Mouse (Mus musculus): ENCODE results near the gene Ihh.
A peak's percentile ranks its signal among the peaks of the same experiment; 100 is the strongest.

- TF ChIP-seq POLR2A (IDR thresholded peaks at IDR 0.05; ENCODE audit: insufficient read depth, low read length), result no peak
- peak; percentile 7 for TF ChIP-seq CTCF (IDR thresholded peaks at IDR 0.05; ENCODE audit: low read depth, low read length)
- TF ChIP-seq EP300 (IDR thresholded peaks at IDR 0.05; ENCODE audit: insufficient read depth, low read depth, low read length), result no peak
Observed at GRCm38 (mm10) chr1:74924464-74924863, 27.0 kb downstream of the Ihh start.

Measured in ES-Bruce4 (cell line).